Mouse (Mus musculus) hindbrain, embryonic 13.5 days (tissue): ENCODE measurements around the gene Dnajc10. TPM values are rescaled to one million over a fixed set of nuclear protein-coding genes. Genes with fewer than 3 reads are reported as not detected.
A peak's percentile ranks its signal among the peaks of the same experiment; 100 is the strongest.

Source experiments
- ATAC-seq: fragments of 200-750 bp; cut with Nextera tagmentation; 2 replicates; pipeline ENCODE4 v1.8.0; 2017; ENCODE audit warnings: moderate TSS enrichment; ENCODE audit not compliant: low FRiP score
- H3K27ac ChIP-seq: fragments of 300-500 bp; sonication (generic); 2 replicates; pipeline ENCODE4 v1.5.1; 2015; ENCODE audit warnings: inconsistent platforms, mild to moderate bottlenecking, moderate library complexity
- H3K27me3 ChIP-seq: fragments of 300-500 bp; sonication (generic); 2 replicates; pipeline ENCODE4 v1.6.1; 2015; ENCODE audit warnings: mild to moderate bottlenecking, inconsistent platforms
- H3K36me3 ChIP-seq: fragments of 300-500 bp; sonication (generic); 2 replicates; pipeline ENCODE4 v1.6.1; 2015; ENCODE audit warnings: mild to moderate bottlenecking, inconsistent platforms
- H3K4me1 ChIP-seq: fragments of 300-500 bp; sonication (generic); replicated peaks from 2 replicates; pipeline ENCODE4 v1.6.1; 2015; ENCODE audit warnings: inconsistent platforms
- H3K4me2 ChIP-seq: fragments of 300-500 bp; sonication (generic); 2 replicates; pipeline ENCODE4 v1.6.1; 2015; ENCODE audit warnings: inconsistent platforms, mild to moderate bottlenecking, moderate library complexity
- H3K4me3 ChIP-seq: fragments of 300-500 bp; sonication (generic); 2 replicates; pipeline ENCODE4 v1.5.1; 2015; ENCODE audit warnings: mild to moderate bottlenecking, inconsistent platforms
- H3K9ac ChIP-seq: fragments of 300-500 bp; sonication (generic); 2 replicates; pipeline ENCODE4 v1.6.1; 2015; ENCODE audit warnings: mild to moderate bottlenecking, inconsistent platforms
- H3K9me3 ChIP-seq: fragments of 300-500 bp; sonication (generic); 2 replicates; pipeline ENCODE4 v1.6.1; 2016; ENCODE audit warnings: inconsistent platforms
- WGBS: fragments of 180-500 bp; shearing (Covaris S2); methylation state at CpG from one replicate; pipeline ENCODE4 v1.1.7; 2015; 5-methylcytosine and 5-hydroxymethylcytosine counted together
- polyA plus RNA-seq: library from polyadenylated mRNA; unstranded; fragments of >200 nt; fragmentation: Nextera tagmentation; extraction: Ambion mirVana; gene quantifications from 2 replicates; pipeline ENCODE4 v1.2.1, GENCODE M21; 2015

Dnajc10 gene
- polyA plus RNA-seq, 1 experiment from 2014 or later, result 66.3 TPM

- no peaks in the 10 kb centered on the region for H3K36me3 ChIP-seq
- H3K4me1 ChIP-seq, result no peaks in the 10 kb centered on the region
- no peak overlapping the region for H3K9ac ChIP-seq
- no peak overlapping the region for H3K4me3 ChIP-seq
- H3K9me3 ChIP-seq, result no peaks in the 10 kb centered on the region
- WGBS, result 96% methylated on average over 2 of the region's 2 CpGs
- no peak for ATAC-seq
- H3K27ac ChIP-seq, result no peak overlapping the region
- H3K4me2 ChIP-seq, result no peak overlapping the region
- no peaks in the 10 kb centered on the region for H3K27me3 ChIP-seq
Observed at GRCm38 (mm10) chr2:80303957-80304356, 11.3 kb upstream of the Dnajc10 start.

GRCm38 (mm10) chr2:80307701-80308100 is 7.6 kb upstream of the Dnajc10 start:
- H3K4me2 ChIP-seq, result no peak overlapping the region
- no peak for ATAC-seq
- H3K27ac ChIP-seq, result no peak overlapping the region
- H3K9me3 ChIP-seq, result no peaks in the 10 kb centered on the region
- no peaks in the 10 kb centered on the region for H3K27me3 ChIP-seq
- no peaks in the 10 kb centered on the region for H3K36me3 ChIP-seq
- no peak overlapping the region for H3K9ac ChIP-seq
- no peaks in the 10 kb centered on the region for H3K4me1 ChIP-seq
- WGBS, result 90% methylated on average over 3 of the region's 3 CpGs
- H3K4me3 ChIP-seq, result no peak overlapping the region

DNA sequence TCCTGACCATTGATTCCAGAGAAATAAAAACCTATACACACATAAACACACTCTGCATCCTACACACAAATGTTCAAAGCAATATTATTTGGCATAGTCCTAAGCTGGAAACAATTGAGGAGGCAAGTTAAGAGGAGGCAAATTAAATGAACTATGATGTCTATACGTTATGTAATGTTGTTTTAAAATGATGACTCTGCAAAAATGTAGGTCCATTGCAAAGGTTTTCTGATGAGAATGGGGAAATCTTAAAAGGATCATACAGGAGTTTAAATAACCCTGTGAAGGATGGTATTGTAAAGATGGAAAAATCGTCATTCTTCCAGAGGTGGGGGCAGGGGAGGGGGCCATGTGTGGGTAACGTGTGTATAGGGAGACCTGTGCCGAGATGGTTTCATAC is 5.5 kb upstream of the Dnajc10 start:
- Histone ChIP-seq H3K27me3 (no peaks in the 10 kb centered on the region), H3K4me3 (no peak overlapping the region), H3K9ac (no peak overlapping the region), H3K9me3 (no peaks in the 10 kb centered on the region), H3K27ac (no peak overlapping the region), H3K36me3 (no peaks in the 10 kb centered on the region), H3K4me2 (no peak overlapping the region), H3K4me1 (0 out of 2 replicates have a peak, but pooled peaks cover 2% of the 10 kb centered on the region)
- no peak for ATAC-seq
- 83% methylated on average over 4 of the region's 4 CpGs for WGBS

DNA sequence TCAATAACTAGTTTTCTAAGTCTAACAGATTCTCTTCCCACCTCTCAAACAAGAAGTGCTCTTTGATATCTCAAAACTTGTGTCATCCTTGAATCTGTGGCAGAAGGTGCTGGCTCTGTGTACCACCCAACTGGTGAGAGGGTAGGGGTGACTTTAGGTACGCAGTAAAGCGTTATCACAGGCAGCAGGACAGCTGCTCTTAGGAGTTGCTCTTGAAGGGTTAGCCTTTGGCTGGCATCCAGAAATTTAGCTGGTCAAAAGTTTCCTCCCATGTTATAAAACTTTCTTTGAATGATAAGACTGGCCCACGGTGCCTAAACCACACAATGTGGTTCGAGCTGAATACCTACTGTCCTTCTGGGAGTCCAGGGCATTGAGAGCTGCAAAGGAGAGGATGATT is 4.5 kb upstream of the Dnajc10 start:
- Histone ChIP-seq H3K9me3 (no peaks in the 10 kb centered on the region), H3K27ac (no peak overlapping the region), H3K9ac (no peak overlapping the region), H3K4me2 (no peak overlapping the region), H3K27me3 (no peaks in the 10 kb centered on the region), H3K4me3 (no peak overlapping the region), H3K36me3 (no peaks in the 10 kb centered on the region), H3K4me1 (0 out of 2 replicates have a peak, but pooled peaks cover 4% of the 10 kb centered on the region)
- no peak for ATAC-seq
- 86% methylated on average over 4 of the region's 4 CpGs for WGBS

DNA sequence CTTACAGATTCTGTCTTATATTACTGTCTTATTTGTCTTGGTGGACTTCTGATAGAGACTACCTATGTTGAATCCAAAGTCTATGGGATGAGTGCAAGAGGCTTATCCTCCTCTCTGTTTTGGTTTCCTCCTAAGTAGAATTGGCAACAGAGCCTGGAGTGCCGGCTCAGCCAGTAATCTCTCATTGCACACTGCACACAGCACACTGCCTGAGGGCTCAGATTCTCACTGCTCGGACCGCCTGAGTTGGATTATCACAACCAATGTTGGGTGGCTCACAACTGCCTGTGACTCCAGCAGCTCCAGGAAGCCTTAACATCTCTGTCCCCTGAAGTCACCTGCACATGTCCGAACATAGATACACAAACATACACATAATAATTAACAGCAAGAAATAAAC is 3.9 kb upstream of the Dnajc10 start:
- Histone ChIP-seq H3K4me1 (peaks cover 9% of the 10 kb centered on the region), H3K9ac (no peak overlapping the region), H3K9me3 (no peaks in the 10 kb centered on the region), H3K4me3 (no peak overlapping the region), H3K27ac (no peak overlapping the region), H3K4me2 (no peak overlapping the region), H3K36me3 (no peaks in the 10 kb centered on the region), H3K27me3 (no peaks in the 10 kb centered on the region)
- ATAC-seq, result no peak
- WGBS, result 78% methylated on average over 4 of the region's 4 CpGs

- H3K4me3 ChIP-seq, result no peak overlapping the region
- no peak for ATAC-seq
- H3K9ac ChIP-seq, result no peak overlapping the region
- H3K4me2 ChIP-seq, result no peak overlapping the region
- no peaks in the 10 kb centered on the region for H3K27me3 ChIP-seq
- no peaks in the 10 kb centered on the region for H3K9me3 ChIP-seq
- H3K27ac ChIP-seq, result no peak overlapping the region
- 75% methylated on average over 1 of the region's 1 CpGs for WGBS
- peaks cover 6% of the 10 kb centered on the region for H3K36me3 ChIP-seq
- H3K4me1 ChIP-seq, result peaks cover 16% of the 10 kb centered on the region
Observed at GRCm38 (mm10) chr2:80314201-80314600, 1.1 kb upstream of the Dnajc10 start.

DNA sequence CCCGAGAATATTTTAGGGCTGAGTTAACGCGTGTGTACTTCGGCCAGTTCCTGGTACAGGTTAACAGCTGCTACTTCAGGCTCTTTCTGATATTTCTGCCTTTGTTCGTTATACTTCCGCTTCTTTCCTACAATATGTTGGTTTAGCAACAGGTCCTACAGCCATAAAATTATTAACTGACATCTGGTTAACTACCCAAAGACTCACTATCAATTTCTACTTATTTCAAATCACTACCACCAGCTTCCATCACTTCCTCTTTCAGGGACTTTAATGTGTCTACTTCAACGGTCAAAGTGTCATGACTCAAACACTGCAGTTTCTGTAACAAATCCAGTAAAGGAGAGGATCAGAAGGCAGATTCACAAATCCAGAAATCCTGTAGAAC is 418 bp upstream of the Dnajc10 start:
- Histone ChIP-seq H3K4me3 (peak overlapping the region; percentile 87), H3K27ac (peak overlapping the region; percentile 97; the same call in 1 of the 2 replicates), H3K9ac (peak overlapping the region; percentile 97), H3K36me3 (peaks cover 10% of the 10 kb centered on the region), H3K4me2 (peak overlapping the region; percentile 68), H3K4me1 (peaks cover 16% of the 10 kb centered on the region), H3K9me3 (no peaks in the 10 kb centered on the region), H3K27me3 (no peaks in the 10 kb centered on the region)
- peak; percentile 47 for ATAC-seq
- 54% methylated on average over 7 of the region's 7 CpGs for WGBS

- no peak for ATAC-seq
- Histone ChIP-seq H3K4me3 (no peak overlapping the region), H3K27ac (no peak overlapping the region), H3K9ac (no peak overlapping the region), H3K36me3 (peaks cover 64% of the 10 kb centered on the region), H3K9me3 (no peaks in the 10 kb centered on the region), H3K4me1 (no peaks in the 10 kb centered on the region), H3K4me2 (no peak overlapping the region), H3K27me3 (no peaks in the 10 kb centered on the region)
- WGBS, result 96% methylated on average over 4 of the region's 4 CpGs
Observed at GRCm38 (mm10) chr2:80322878-80323277, 7.6 kb downstream of the Dnajc10 start.

DNA sequence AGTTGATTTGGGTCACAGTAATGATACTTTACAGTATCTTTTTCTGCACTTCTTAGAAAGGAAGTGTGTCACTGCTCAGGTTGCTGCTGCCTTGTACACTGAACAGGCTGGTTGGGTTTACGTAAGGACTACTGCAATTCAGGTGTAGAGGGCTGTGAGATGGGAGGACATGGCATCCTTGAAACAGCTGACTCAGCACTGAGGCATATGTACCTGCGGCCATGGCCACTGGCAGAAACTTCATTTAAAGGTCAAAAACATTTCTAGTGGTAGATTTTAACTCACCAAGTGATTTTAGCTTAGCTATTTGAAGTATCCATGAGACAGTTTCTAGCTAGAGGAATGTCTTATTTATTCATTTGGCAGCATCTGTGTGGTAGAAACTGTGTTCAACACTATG is 10.5 kb downstream of the Dnajc10 start:
- no peak for ATAC-seq
- Histone ChIP-seq H3K9me3 (no peaks in the 10 kb centered on the region), H3K36me3 (peaks cover 68% of the 10 kb centered on the region), H3K9ac (no peak overlapping the region), H3K27me3 (no peaks in the 10 kb centered on the region), H3K4me1 (no peaks in the 10 kb centered on the region), H3K4me3 (no peak overlapping the region), H3K4me2 (no peak overlapping the region), H3K27ac (no peak overlapping the region)
- WGBS, result 95% methylated on average over 2 of the region's 2 CpGs

GRCm38 (mm10) chr2:80327272-80327671 is 12.0 kb downstream of the Dnajc10 start:
- Histone ChIP-seq H3K9ac (no peak overlapping the region), H3K4me3 (no peak overlapping the region), H3K4me1 (no peaks in the 10 kb centered on the region), H3K9me3 (no peaks in the 10 kb centered on the region), H3K27ac (no peak overlapping the region), H3K27me3 (no peaks in the 10 kb centered on the region), H3K36me3 (peaks cover 63% of the 10 kb centered on the region), H3K4me2 (no peak overlapping the region)
- WGBS, result 94% methylated on average over 6 of the region's 6 CpGs
- ATAC-seq, result no peak

DNA sequence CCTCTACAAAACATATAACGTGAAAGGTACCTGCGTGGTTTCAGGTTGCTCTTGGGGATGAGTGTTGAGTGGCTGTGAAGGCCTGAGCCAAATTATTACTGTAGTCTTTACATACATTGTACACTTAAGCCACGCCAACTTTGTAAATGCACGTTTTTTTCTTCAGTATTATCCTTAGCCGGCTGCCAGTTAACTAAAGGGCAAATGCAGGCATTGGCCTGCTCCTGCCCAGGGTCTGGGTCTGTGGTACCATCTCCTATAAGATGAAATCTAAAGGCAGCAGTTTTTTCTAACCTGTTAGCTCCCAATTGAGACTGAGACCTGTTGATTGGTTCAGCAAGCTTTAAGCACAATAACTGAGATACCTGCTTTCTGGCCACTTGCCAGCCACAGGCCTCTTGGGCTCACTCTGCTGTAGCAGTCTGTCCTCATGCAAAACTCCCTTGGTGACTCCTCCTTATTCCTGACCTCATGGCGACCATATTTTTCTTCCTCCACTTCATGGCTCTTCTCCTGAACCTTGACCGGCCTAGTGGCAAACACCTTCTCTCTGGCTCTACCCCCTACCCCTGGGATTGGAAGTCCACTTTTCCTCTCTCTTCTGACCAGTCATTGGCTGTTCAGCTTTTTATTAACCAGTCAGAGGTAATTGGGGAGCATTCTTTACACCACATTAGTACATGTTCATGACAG is 13.8 kb downstream of the Dnajc10 start:
- Histone ChIP-seq H3K9me3 (no peaks in the 10 kb centered on the region), H3K27me3 (no peaks in the 10 kb centered on the region), H3K9ac (no peak overlapping the region), H3K27ac (no peak overlapping the region), H3K4me2 (no peak overlapping the region), H3K36me3 (peaks cover 60% of the 10 kb centered on the region), H3K4me1 (no peaks in the 10 kb centered on the region), H3K4me3 (no peak overlapping the region)
- 96% methylated on average over 7 of the region's 7 CpGs for WGBS
- no peak for ATAC-seq

GRCm38 (mm10) chr2:80340537-80340936 is 25.3 kb downstream of the Dnajc10 start:
- 98% methylated on average over 9 of the region's 9 CpGs for WGBS
- Histone ChIP-seq H3K4me2 (no peak overlapping the region), H3K4me1 (no peaks in the 10 kb centered on the region), H3K36me3 (peaks cover 80% of the 10 kb centered on the region), H3K4me3 (no peak overlapping the region), H3K9me3 (no peaks in the 10 kb centered on the region), H3K27me3 (no peaks in the 10 kb centered on the region), H3K9ac (no peak overlapping the region), H3K27ac (no peak overlapping the region)
- no peak for ATAC-seq

GRCm38 (mm10) chr2:80354531-80354930 is 39.3 kb downstream of the Dnajc10 start:
- H3K4me3 ChIP-seq, result no peak overlapping the region
- H3K9ac ChIP-seq, result no peak overlapping the region
- no peaks in the 10 kb centered on the region for H3K4me1 ChIP-seq
- H3K9me3 ChIP-seq, result no peaks in the 10 kb centered on the region
- WGBS, result 92% methylated on average over 4 of the region's 4 CpGs
- peaks cover 45% of the 10 kb centered on the region for H3K36me3 ChIP-seq
- H3K27me3 ChIP-seq, result no peaks in the 10 kb centered on the region
- ATAC-seq, result no peak
- H3K27ac ChIP-seq, result no peak overlapping the region
- H3K4me2 ChIP-seq, result no peak overlapping the region
